Mouse (Mus musculus) liver, embryonic 16.5 days (tissue): ENCODE data around the gene Sec14l1. TPM values are rescaled to one million over a fixed set of nuclear protein-coding genes. Genes with fewer than 3 reads are reported as not detected.

Experiments
- ATAC-seq: fragments of 200-750 bp; cut with Nextera tagmentation; 2 replicates; pipeline ENCODE4 v1.8.0; 2017; ENCODE audit warnings: low read depth, mild to moderate bottlenecking, moderate number of reproducible peaks, moderate library complexity
- H3K27ac ChIP-seq: fragments of 300-500 bp; sonication (generic); 2 replicates; pipeline ENCODE4 v1.5.1; 2014; ENCODE audit warnings: mild to moderate bottlenecking, low read length
- H3K27me3 ChIP-seq: fragments of 300-500 bp; sonication (generic); 2 replicates; pipeline ENCODE4 v1.6.1; 2014; ENCODE audit warnings: low read depth, low read length, mixed read lengths; ENCODE audit not compliant: control insufficient read depth, insufficient read depth
- H3K36me3 ChIP-seq: fragments of 300-500 bp; sonication (generic); 2 replicates; pipeline ENCODE4 v1.6.1; 2014; ENCODE audit warnings: mild to moderate bottlenecking; ENCODE audit not compliant: control insufficient read depth, insufficient read depth
- H3K4me1 ChIP-seq: fragments of 300-500 bp; sonication (generic); 2 replicates; pipeline ENCODE4 v1.6.1; 2014; ENCODE audit warnings: low read depth, low read length, mixed read lengths; ENCODE audit not compliant: control insufficient read depth
- H3K4me2 ChIP-seq: fragments of 300-500 bp; sonication (generic); 2 replicates; pipeline ENCODE4 v1.6.1; 2014; ENCODE audit warnings: low read depth, low read length, mixed read lengths
- H3K4me3 ChIP-seq: fragments of 300-500 bp; sonication (generic); 2 replicates; pipeline ENCODE4 v1.5.1; 2014; ENCODE audit warnings: low read depth, mild to moderate bottlenecking, low read length
- H3K9ac ChIP-seq: fragments of 300-500 bp; sonication (generic); 2 replicates; pipeline ENCODE4 v1.6.1; 2014; ENCODE audit warnings: low read depth, low read length
- H3K9me3 ChIP-seq: fragments of 300-500 bp; sonication (generic); replicated peaks from 2 replicates; pipeline ENCODE4 v1.6.1; 2016; ENCODE audit warnings: low read length; ENCODE audit not compliant: control insufficient read depth
- WGBS: fragments of 180-500 bp; shearing (Covaris S2); extraction: QIAGEN DNeasy Blood & Tissue Kit; methylation state at CpG from one replicate; pipeline ENCODE4 v1.1.7; 2014; ENCODE audit not compliant: insufficient replicate concordance; 5-methylcytosine and 5-hydroxymethylcytosine counted together
- polyA plus RNA-seq: library from polyadenylated mRNA; unstranded; fragments of >200 nt; fragmentation: Nextera tagmentation; extraction: Ambion mirVana; gene quantifications from 2 replicates; pipeline ENCODE4 v1.2.1, GENCODE M21; 2015

The Sec14l1 gene
- polyA plus RNA-seq, 1 experiment from 2014 or later = 19.3 TPM

GRCm38 (mm10) chr11:117118248-117118647, 3.3 kb downstream of the Sec14l1 start:
- Histone ChIP-seq H3K27me3 (no peaks in the 10 kb centered on the region), H3K27ac (no peak overlapping the region), H3K4me1 (peaks cover 32% of the 10 kb centered on the region), H3K36me3 (peaks cover 9% of the 10 kb centered on the region), H3K9me3 (no peaks in the 10 kb centered on the region), H3K9ac (no peak overlapping the region), H3K4me3 (no peak overlapping the region), H3K4me2 (no peak overlapping the region)
- 69% methylated on average over 4 of the region's 4 CpGs for WGBS
- ATAC-seq = no peak

GRCm38 (mm10) chr11:117118721-117119321, 3.9 kb downstream of the Sec14l1 start:
- H3K9me3 ChIP-seq = no peaks in the 10 kb centered on the region
- H3K4me2 ChIP-seq = no peak overlapping the region
- H3K36me3 ChIP-seq = peaks cover 9% of the 10 kb centered on the region
- peaks cover 27% of the 10 kb centered on the region for H3K4me1 ChIP-seq
- H3K27ac ChIP-seq = 0 out of 2 replicates have a peak overlapping the region, but pooled peaks have one; percentile 22
- H3K27me3 ChIP-seq = no peaks in the 10 kb centered on the region
- no peak for ATAC-seq
- no peak overlapping the region for H3K4me3 ChIP-seq
- no peak overlapping the region for H3K9ac ChIP-seq
- 76% methylated on average over 11 of the region's 11 CpGs for WGBS

- ATAC-seq = no peak
- H3K27me3 ChIP-seq = no peaks in the 10 kb centered on the region
- no peak overlapping the region for H3K4me2 ChIP-seq
- WGBS = 73% methylated on average over 5 of the region's 5 CpGs
- H3K36me3 ChIP-seq = peaks cover 9% of the 10 kb centered on the region
- no peaks in the 10 kb centered on the region for H3K9me3 ChIP-seq
- peaks cover 21% of the 10 kb centered on the region for H3K4me1 ChIP-seq
- no peak overlapping the region for H3K4me3 ChIP-seq
- no peak overlapping the region for H3K27ac ChIP-seq
- H3K9ac ChIP-seq = no peak overlapping the region
Observed at GRCm38 (mm10) chr11:117119723-117120122, 4.8 kb downstream of the Sec14l1 start.

GRCm38 (mm10) chr11:117120285-117121163, 5.6 kb downstream of the Sec14l1 start:
- Histone ChIP-seq H3K27me3 (no peaks in the 10 kb centered on the region), H3K4me1 (peaks cover 21% of the 10 kb centered on the region)

GRCm38 (mm10) chr11:117121164-117121535, 6.2 kb downstream of the Sec14l1 start:
- Histone ChIP-seq H3K4me3 (no peak overlapping the region), H3K4me2 (no peak overlapping the region), H3K36me3 (peaks cover 9% of the 10 kb centered on the region), H3K9me3 (no peaks in the 10 kb centered on the region), H3K9ac (no peak overlapping the region), H3K27me3 (no peaks in the 10 kb centered on the region), H3K4me1 (peaks cover 21% of the 10 kb centered on the region), H3K27ac (no peak overlapping the region)
- WGBS = 52% methylated on average over 11 of the region's 11 CpGs
- no peak for ATAC-seq

More at GRCm38 (mm10) chr11:117120285-117121163, 5.6 kb downstream of the Sec14l1 start:
- Histone ChIP-seq H3K9ac (no peak overlapping the region), H3K4me2 (no peak overlapping the region), H3K27ac (no peak overlapping the region), H3K9me3 (no peaks in the 10 kb centered on the region), H3K36me3 (peaks cover 9% of the 10 kb centered on the region), H3K4me3 (no peak overlapping the region)
- WGBS = 68% methylated on average over 20 of the region's 20 CpGs
- 0 out of 2 replicates have a peak, but pooled peaks have one; percentile 9 for ATAC-seq

GRCm38 (mm10) chr11:117121954-117122353, 7.0 kb downstream of the Sec14l1 start:
- no peak overlapping the region for H3K9ac ChIP-seq
- H3K4me2 ChIP-seq = no peak overlapping the region
- no peaks in the 10 kb centered on the region for H3K9me3 ChIP-seq
- peaks cover 14% of the 10 kb centered on the region for H3K4me1 ChIP-seq
- H3K27ac ChIP-seq = no peak overlapping the region
- H3K36me3 ChIP-seq = peaks cover 9% of the 10 kb centered on the region
- no peaks in the 10 kb centered on the region for H3K27me3 ChIP-seq
- H3K4me3 ChIP-seq = no peak overlapping the region
- 84% methylated on average over 6 of the region's 6 CpGs for WGBS
- ATAC-seq = no peak

GRCm38 (mm10) chr11:117123418-117124085, 8.6 kb downstream of the Sec14l1 start:
- no peaks in the 10 kb centered on the region for H3K9me3 ChIP-seq
- no peak overlapping the region for H3K4me3 ChIP-seq
- no peak overlapping the region for H3K27ac ChIP-seq
- no peak overlapping the region for H3K4me2 ChIP-seq
- peaks cover 11% of the 10 kb centered on the region for H3K4me1 ChIP-seq
- H3K27me3 ChIP-seq = no peaks in the 10 kb centered on the region
- ATAC-seq = no peak
- no peak overlapping the region for H3K9ac ChIP-seq
- WGBS = 85% methylated on average over 17 of the region's 17 CpGs
- no peaks in the 10 kb centered on the region for H3K36me3 ChIP-seq

GRCm38 (mm10) chr11:117124539-117124938, 9.6 kb downstream of the Sec14l1 start:
- Histone ChIP-seq H3K9ac (no peak overlapping the region), H3K9me3 (no peaks in the 10 kb centered on the region), H3K4me2 (no peak overlapping the region), H3K4me1 (peaks cover 8% of the 10 kb centered on the region), H3K27me3 (no peaks in the 10 kb centered on the region), H3K27ac (no peak overlapping the region), H3K4me3 (no peak overlapping the region), H3K36me3 (no peaks in the 10 kb centered on the region)
- ATAC-seq = no peak
- 70% methylated on average over 10 of the region's 10 CpGs for WGBS
